Mouse (Mus musculus): ENCODE data around the gene Tjp1. TPM values are rescaled to one million over a fixed set of nuclear protein-coding genes. Genes with fewer than 3 reads are reported as not detected.

The Tjp1 gene
- 23.6 and 25.7 TPM in 2 replicates for polyA plus RNA-seq (2015; fragmentation: Nextera tagmentation; extraction: Ambion mirVana)

GRCm38 (mm10) chr7:65527071-65528007 lies at the start of gene Tjp1:
Gene Tjp1 (minus strand): TSS chr7:65527781.

Other genes with a start within 250 kb of the Tjp1 start
- gene Tarsl2, start 117.1 kb upstream of the Tjp1 start, polyA plus RNA-seq (2015; fragmentation: Nextera tagmentation; extraction: Ambion mirVana) = 23.5 and 26.2 TPM in 2 replicates
- 99.4 and 106 TPM in 2 replicates for gene Tm2d3, start 163.4 kb upstream of the Tjp1 start, polyA plus RNA-seq (2015; fragmentation: Nextera tagmentation; extraction: Ambion mirVana)